32 mouse cellular contexts compared by ENCODE assay signal in genomic region chr3:21910080-21910479, GRCm38 (mm10).
"Had no signal": no experiment of that assay in that cellular context is flagged by ENCODE, and none has a peak within 500 bp of the region (broad histone marks: within the 10 kb centered on the region; RNA-seq: fewer than 3 reads in every experiment).

No protein-coding gene starts in this region.

- H3K4me1 ChIP-seq: heart, embryonic 10.5 days; heart, embryonic 15.5 days; hindbrain, embryonic 10.5 days; hindbrain, embryonic 12.5 days; hindbrain, embryonic 13.5 days; hindbrain, embryonic 15.5 days; intestine, embryonic 15.5 days had no signal

- DNase-seq: heart, adult 18-20 months; heart, adult 2 months; heart, postnatal 10 days; heart, postnatal 14 days; heart, postnatal 36 days; heart, postnatal 4 days; kidney, adult 11 months; kidney, adult 18-20 months; kidney, postnatal 14 days; kidney, postnatal 25 days; kidney, postnatal 36 days; kidney, postnatal 4 days; layer of hippocampus, adult 9-11 months; layer of hippocampus, postnatal 36 days had no signal

- H3K9ac ChIP-seq: heart, embryonic 12.5 days; heart, embryonic 13.5 days; heart, embryonic 15.5 days; hindbrain, embryonic 12.5 days; hindbrain, embryonic 13.5 days; hindbrain, embryonic 14.5 days; hindbrain, embryonic 15.5 days; intestine, embryonic 15.5 days had no signal

- H3K36me3 ChIP-seq: heart, embryonic 10.5 days; heart, embryonic 12.5 days; heart, embryonic 13.5 days; heart, embryonic 15.5 days; hindbrain, embryonic 10.5 days; hindbrain, embryonic 12.5 days; hindbrain, embryonic 13.5 days; hindbrain, embryonic 15.5 days; intestine, embryonic 15.5 days had no signal

- H3K27me3 ChIP-seq: heart, embryonic 12.5 days; heart, embryonic 13.5 days; heart, embryonic 15.5 days; hindbrain, embryonic 12.5 days; hindbrain, embryonic 13.5 days; hindbrain, embryonic 15.5 days; intestine, embryonic 15.5 days had no signal

- H3K9me3 ChIP-seq: heart, embryonic 10.5 days; heart, embryonic 12.5 days; heart, embryonic 13.5 days; heart, embryonic 15.5 days; hindbrain, embryonic 10.5 days; hindbrain, embryonic 12.5 days; hindbrain, embryonic 13.5 days; hindbrain, embryonic 15.5 days; intestine, embryonic 15.5 days had no signal

- H3K4me2 ChIP-seq: heart, embryonic 11.5 days; heart, embryonic 12.5 days; heart, embryonic 13.5 days; heart, embryonic 15.5 days; hindbrain, embryonic 12.5 days; hindbrain, embryonic 13.5 days; hindbrain, embryonic 14.5 days; hindbrain, embryonic 15.5 days; intestine, embryonic 15.5 days had no signal

- ATAC-seq: hindbrain, embryonic 16.5 days; hindbrain, postnatal 0 days; inflammation-experienced regulatory T-cells, adult 6 months; intestine, embryonic 15.5 days; intestine, embryonic 16.5 days; intestine, postnatal 0 days had no signal

- H3K27ac ChIP-seq: heart, adult 2 months; heart, embryonic 10.5 days; heart, embryonic 13.5 days; heart, embryonic 15.5 days; hindbrain, embryonic 10.5 days; hindbrain, embryonic 12.5 days; hindbrain, embryonic 13.5 days; hindbrain, embryonic 14.5 days; hindbrain, embryonic 15.5 days; hindbrain, postnatal 0 days; intestine, embryonic 15.5 days; layer of hippocampus, adult 2 months; left cerebral cortex, adult 2 months had no signal

- H3K4me3 ChIP-seq: heart, adult 2 months; heart, embryonic 10.5 days; heart, embryonic 12.5 days; heart, embryonic 13.5 days; heart, embryonic 15.5 days; hindbrain, embryonic 10.5 days; hindbrain, embryonic 12.5 days; hindbrain, embryonic 13.5 days; hindbrain, embryonic 15.5 days; intestine, embryonic 15.5 days; layer of hippocampus, adult 2 months; left cerebral cortex, adult 2 months had no signal
